Mouse (Mus musculus) myocyte (in vitro differentiated cells): ENCODE measurements around the gene Tex21. TPM values are rescaled to one million over a fixed set of nuclear protein-coding genes. Genes with fewer than 3 reads are reported as not detected.

Experiments
- H3K27me3 ChIP-seq: one replicate; pipeline ENCODE4 v1.6.1; 2011; ENCODE audit not compliant: control insufficient read depth, insufficient read depth, insufficient read length
- H3K36me3 ChIP-seq: one replicate; pipeline ENCODE4 v1.6.1; 2011; ENCODE audit not compliant: control insufficient read depth, insufficient read depth
- H3K4me2 ChIP-seq: one replicate; pipeline ENCODE4 v1.6.1; 2011; ENCODE audit warnings: low read depth, control low read depth
- H3K4me3 ChIP-seq: one replicate; pipeline ENCODE4 v1.5.1; 2011; ENCODE audit warnings: mild to moderate bottlenecking, control low read depth, moderate library complexity
- H3K79me2 ChIP-seq: one replicate; pipeline ENCODE4 v1.6.1; 2011; ENCODE audit not compliant: control insufficient read depth, insufficient read depth
- H3ac ChIP-seq: one replicate; pipeline ENCODE4 v1.6.1; 2011; ENCODE audit not compliant: control insufficient read depth, insufficient read length
- CEBPB ChIP-seq: IDR thresholded peaks from 2 replicates; pipeline ENCODE4 v1.6.1; 2011; ENCODE audit warnings: mild to moderate bottlenecking, moderate library complexity; ENCODE audit not compliant: poor library complexity, insufficient read depth, severe bottlenecking
- E2F4 ChIP-seq: IDR thresholded peaks from one replicate; pipeline ENCODE4 v1.6.1; 2011; ENCODE audit warnings: mild to moderate bottlenecking, control low read depth, moderate library complexity; ENCODE audit not compliant: insufficient read depth
- MAX ChIP-seq: IDR thresholded peaks from one replicate; pipeline ENCODE4 v1.6.1; 2011; ENCODE audit warnings: low read depth, mild to moderate bottlenecking, control low read depth
- MYOD1 ChIP-seq, 3 experiments: IDR thresholded peaks; one replicate each; pipeline ENCODE4 v1.6.1; 2011; ENCODE audit warnings: control low read depth in 2 of 3, low read depth in 2 of 3, mild to moderate bottlenecking in 2 of 3, moderate library complexity in 1 of 3; ENCODE audit not compliant: insufficient read length in 2 of 3, control insufficient read depth in 1 of 3
- MYOG ChIP-seq, 3 experiments: IDR thresholded peaks; one replicate each; pipeline ENCODE4 v1.6.1; 2011; ENCODE audit warnings: control low read depth in 2 of 3, low read depth in 2 of 3, mild to moderate bottlenecking in 2 of 3; ENCODE audit not compliant: insufficient read length in 2 of 3, control insufficient read depth in 1 of 3, insufficient read depth in 1 of 3
- POLR2A ChIP-seq: IDR thresholded peaks from one replicate; pipeline ENCODE4 v1.6.1; 2011; ENCODE audit warnings: low read depth, mild to moderate bottlenecking, control low read depth, moderate library complexity; ENCODE audit not compliant: insufficient read length
- POLR2AphosphoS2 ChIP-seq: IDR thresholded peaks from one replicate; pipeline ENCODE4 v1.6.1; 2011; ENCODE audit warnings: low read depth, control low read depth; ENCODE audit not compliant: insufficient read length
- REST ChIP-seq: IDR thresholded peaks from one replicate; pipeline ENCODE4 v1.6.1; 2011; ENCODE audit warnings: mild to moderate bottlenecking, control low read depth, moderate library complexity; ENCODE audit not compliant: insufficient read depth, insufficient read length
- SRF ChIP-seq: IDR thresholded peaks from one replicate; pipeline ENCODE4 v1.6.1; 2011; ENCODE audit warnings: low read depth; ENCODE audit not compliant: control insufficient read depth, insufficient read length
- TCF12 ChIP-seq: IDR thresholded peaks from one replicate; pipeline ENCODE4 v1.6.1; 2011; ENCODE audit warnings: mild to moderate bottlenecking, control low read depth; ENCODE audit not compliant: poor library complexity, insufficient read depth, severe bottlenecking
- TCF3 ChIP-seq: IDR thresholded peaks from one replicate; pipeline ENCODE4 v1.6.1; 2011; ENCODE audit warnings: low read depth, control low read depth; ENCODE audit not compliant: insufficient read length
- USF1 ChIP-seq: IDR thresholded peaks from one replicate; pipeline ENCODE4 v1.6.1; 2011; ENCODE audit warnings: low read depth, mild to moderate bottlenecking, control low read depth, moderate library complexity
- polyA plus RNA-seq: library from polyadenylated mRNA; unstranded; fragments of >200 nt; fragmentation: generic; extraction: Trizol; gene quantifications from one replicate; pipeline ENCODE4 v1.2.1, GENCODE M21; 2012; ENCODE audit warnings: missing spikeins

Gene Tex21
- polyA plus RNA-seq, 1 experiment = not detected

- H3K4me3 ChIP-seq = no peak overlapping the region
- no peaks in the 10 kb centered on the region for H3K27me3 ChIP-seq
- H3K36me3 ChIP-seq = no peaks in the 10 kb centered on the region
- H3K4me2 ChIP-seq = no peak overlapping the region
- H3ac ChIP-seq = no peak overlapping the region
- no peaks in the 10 kb centered on the region for H3K79me2 ChIP-seq
- no peak for TF ChIP-seq E2F4
- no peak for TF ChIP-seq POLR2AphosphoS2
- TF ChIP-seq USF1 = no peak
- no peak for TF ChIP-seq TCF12
Observed at GRCm38 (mm10) chr12:76200326-76200725, 46.2 kb downstream of the Tex21 start.

GRCm38 (mm10) chr12:76197071-76197470 is 49.5 kb downstream of the Tex21 start:
- no peak for TF ChIP-seq POLR2A
- TF ChIP-seq TCF3 = no peak
- no peak for TF ChIP-seq E2F4
- TF ChIP-seq REST = no peak
- no peak for TF ChIP-seq MYOD1 (IDR thresholded peaks at IDR 0.05; ENCODE audit: control insufficient read depth in 1 of 3, insufficient read length in 2 of 3, low read depth in 2 of 3)
- no peak for TF ChIP-seq SRF
- TF ChIP-seq MYOG (IDR thresholded peaks at IDR 0.05; ENCODE audit: control insufficient read depth in 1 of 3, insufficient read depth in 1 of 3, insufficient read length in 2 of 3, low read depth in 2 of 3) = no peak
- TF ChIP-seq MAX = no peak
- no peak for TF ChIP-seq CEBPB
- TF ChIP-seq TCF12 = no peak
- TF ChIP-seq POLR2AphosphoS2 = no peak
- no peak for TF ChIP-seq USF1
- Histone ChIP-seq H3K27me3 (no peaks in the 10 kb centered on the region), H3K4me3 (peak overlapping the region; percentile 5), H3ac (no peak overlapping the region), H3K4me2 (peak overlapping the region; percentile 100), H3K79me2 (no peaks in the 10 kb centered on the region), H3K36me3 (no peaks in the 10 kb centered on the region)

GRCm38 (mm10) chr12:76196709-76197054 is 49.9 kb downstream of the Tex21 start:
- no peak overlapping the region for H3ac ChIP-seq
- H3K4me3 ChIP-seq = peak overlapping the region; percentile 5
- no peaks in the 10 kb centered on the region for H3K27me3 ChIP-seq
- TF ChIP-seq TCF3 (no peak), SRF (no peak), POLR2AphosphoS2 (no peak)
- H3K4me2 ChIP-seq = peak overlapping the region; percentile 100
- no peaks in the 10 kb centered on the region for H3K79me2 ChIP-seq
- no peaks in the 10 kb centered on the region for H3K36me3 ChIP-seq

GRCm38 (mm10) chr12:76195912-76196708 is 50.4 kb downstream of the Tex21 start:
- Histone ChIP-seq H3K36me3 (no peaks in the 10 kb centered on the region), H3K27me3 (no peaks in the 10 kb centered on the region), H3K4me2 (peak overlapping the region; percentile 100), H3ac (no peak overlapping the region), H3K79me2 (no peaks in the 10 kb centered on the region), H3K4me3 (peak overlapping the region; percentile 5)
- TF ChIP-seq TCF3 (no peak), MAX (no peak), TCF12 (no peak), E2F4 (no peak), USF1 (no peak)

GRCm38 (mm10) chr12:76194526-76194925 is 52.0 kb downstream of the Tex21 start:
- Histone ChIP-seq H3K4me2 (no peak overlapping the region), H3K79me2 (no peaks in the 10 kb centered on the region), H3K36me3 (no peaks in the 10 kb centered on the region), H3ac (no peak overlapping the region), H3K4me3 (no peak overlapping the region), H3K27me3 (no peaks in the 10 kb centered on the region)
- TF ChIP-seq POLR2A (no peak), MYOD1 (IDR thresholded peaks at IDR 0.05; ENCODE audit: control insufficient read depth in 1 of 3, insufficient read length in 2 of 3, low read depth in 2 of 3) (no peak), POLR2AphosphoS2 (no peak), SRF (no peak), CEBPB (no peak), E2F4 (no peak), MAX (no peak), MYOG (IDR thresholded peaks at IDR 0.05; ENCODE audit: control insufficient read depth in 1 of 3, insufficient read depth in 1 of 3, insufficient read length in 2 of 3, low read depth in 2 of 3) (no peak), REST (no peak), TCF12 (no peak), TCF3 (no peak)
